Mouse (Mus musculus): Measurements from ENCODE around the gene Tnfsf10.

DNA sequence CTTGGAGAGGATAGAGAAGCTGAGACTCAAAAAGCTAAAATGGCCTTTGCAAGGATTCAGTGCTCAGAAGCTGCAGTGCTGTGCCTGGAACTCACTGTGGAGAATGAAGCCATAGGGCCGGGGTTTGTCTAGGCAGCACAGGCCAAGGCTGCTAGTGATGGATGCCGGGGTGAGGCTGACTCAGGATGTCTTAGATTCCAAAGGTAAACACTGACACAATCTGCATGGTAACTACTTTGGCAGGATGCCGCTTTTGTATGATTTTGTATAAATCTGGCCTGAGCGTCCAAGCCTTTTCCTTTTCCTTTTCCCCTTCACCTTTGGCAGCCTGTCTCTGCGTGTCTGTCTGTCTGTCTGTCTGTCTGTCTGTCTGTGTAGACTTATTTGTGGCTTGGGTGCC, 49.5 kb upstream of the Tnfsf10 start:
- no peak for TF ChIP-seq CTCF (conservative IDR thresholded peaks at IDR 0.05; ENCODE audit: insufficient read depth, insufficient read length, low read depth, low read length)
- TF ChIP-seq POLR2A (IDR thresholded peaks at IDR 0.05; ENCODE audit: low read depth, low read length) = no peak

All from kidney, adult 2 months (tissue).